ENCODE assay signal across 10 mouse cellular contexts in the genomic region with DNA sequence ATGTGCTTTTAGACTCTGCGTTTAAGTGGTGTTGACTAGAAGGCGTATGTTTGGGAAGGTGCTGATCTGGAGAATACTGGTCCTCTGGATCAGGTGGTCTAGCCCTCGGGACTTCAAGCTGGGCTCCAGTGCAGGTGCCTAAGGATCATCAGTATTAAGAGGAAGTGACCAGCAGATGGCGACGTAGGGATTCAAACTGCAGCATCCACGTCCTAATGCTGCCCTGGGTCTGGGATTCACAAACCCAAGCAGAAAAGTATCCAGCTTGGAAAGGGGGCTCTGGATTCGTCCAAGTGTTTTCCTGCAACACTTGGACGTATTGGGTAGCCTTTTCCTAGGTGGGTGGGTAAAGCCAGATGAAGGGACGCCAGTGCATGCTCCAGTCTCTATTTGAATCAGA.
DNase-seq lines count a peak whose midpoint lies in the region; ATAC-seq and TF ChIP-seq lines count a peak whose summit lies in the region.
"Had no signal": no experiment of that assay in that cellular context is flagged by ENCODE, and none has a peak within 500 bp of the region (broad histone marks: within the 10 kb centered on the region; RNA-seq: fewer than 3 reads in every experiment).

No protein-coding gene starts in this region.

- H3K27ac ChIP-seq in heart, embryonic 12.5 days (ENCODE audit: poor library complexity, severe bottlenecking), result no peak overlapping the region
- no peak overlapping the region for H3K27ac ChIP-seq in kidney, postnatal 0 days
- H3K27ac ChIP-seq in liver, embryonic 13.5 days, result no peak overlapping the region
- H3K27ac ChIP-seq: embryonic facial prominence, embryonic 12.5 days; macrophage had no signal

- H3K9ac ChIP-seq in heart, embryonic 12.5 days, result no peak overlapping the region
- no peak overlapping the region for H3K9ac ChIP-seq in kidney, postnatal 0 days (ENCODE audit: low read depth, low read length)
- no peak overlapping the region for H3K9ac ChIP-seq in liver, embryonic 13.5 days
- H3K9ac ChIP-seq: embryonic facial prominence, embryonic 12.5 days had no signal

- no peaks in the 10 kb centered on the region for H3K9me3 ChIP-seq in heart, embryonic 12.5 days (replicated peaks)
- no peaks in the 10 kb centered on the region for H3K9me3 ChIP-seq in kidney, postnatal 0 days (replicated peaks; ENCODE audit: low read length)
- H3K9me3 ChIP-seq in liver, embryonic 13.5 days (replicated peaks), result no peaks in the 10 kb centered on the region
- H3K9me3 ChIP-seq: embryonic facial prominence, embryonic 12.5 days had no signal

- H3K36me3 ChIP-seq in C2C12 (ENCODE audit: control insufficient read depth, insufficient read depth), result no peaks in the 10 kb centered on the region
- no peaks in the 10 kb centered on the region for H3K36me3 ChIP-seq in heart, embryonic 12.5 days
- H3K36me3 ChIP-seq in kidney, postnatal 0 days (ENCODE audit: insufficient read depth, low read length), result no peaks in the 10 kb centered on the region
- no peaks in the 10 kb centered on the region for H3K36me3 ChIP-seq in liver, embryonic 13.5 days
- H3K36me3 ChIP-seq: embryonic facial prominence, embryonic 12.5 days had no signal

- peak; percentile 41 for TF ChIP-seq CTCF in C2C12 (IDR thresholded peaks at IDR 0.05; ENCODE audit: control insufficient read depth, insufficient read depth, insufficient read length)
- peak; percentile 74 for TF ChIP-seq CTCF in kidney, postnatal 0 days (IDR thresholded peaks at IDR 0.05; ENCODE audit: low read depth)

- H3K4me1 ChIP-seq in heart, embryonic 12.5 days (replicated peaks), result 0 out of 2 replicates have a peak, but pooled peaks cover 4% of the 10 kb centered on the region
- no peaks in the 10 kb centered on the region for H3K4me1 ChIP-seq in kidney, postnatal 0 days (replicated peaks; ENCODE audit: insufficient read depth, low read length)
- H3K4me1 ChIP-seq in liver, embryonic 13.5 days (replicated peaks), result no peaks in the 10 kb centered on the region
- H3K4me1 ChIP-seq: embryonic facial prominence, embryonic 12.5 days had no signal

- no peak overlapping the region for H3ac ChIP-seq in C2C12 (ENCODE audit: control insufficient read depth, insufficient read length, low read depth)

- H3K4me3 ChIP-seq in C2C12 (ENCODE audit: insufficient read depth, poor library complexity, severe bottlenecking), result no peak overlapping the region
- H3K4me3 ChIP-seq in heart, embryonic 12.5 days, result no peak overlapping the region
- H3K4me3 ChIP-seq in kidney, postnatal 0 days (replicated peaks; ENCODE audit: low read depth, low read length), result no peak overlapping the region
- H3K4me3 ChIP-seq in liver, embryonic 13.5 days (replicated peaks), result no peak overlapping the region
- H3K4me3 ChIP-seq: embryonic facial prominence, embryonic 12.5 days had no signal

- H3K27me3 ChIP-seq in C2C12 (ENCODE audit: control insufficient read depth, insufficient read depth, insufficient read length), result no peaks in the 10 kb centered on the region
- H3K27me3 ChIP-seq in heart, embryonic 12.5 days (replicated peaks), result no peaks in the 10 kb centered on the region
- H3K27me3 ChIP-seq in kidney, postnatal 0 days (ENCODE audit: insufficient read depth, low read length), result no peaks in the 10 kb centered on the region
- no peaks in the 10 kb centered on the region for H3K27me3 ChIP-seq in liver, embryonic 13.5 days
- H3K27me3 ChIP-seq: embryonic facial prominence, embryonic 12.5 days had no signal

- H3K79me3 ChIP-seq in C2C12 (ENCODE audit: low read depth), result no peaks in the 10 kb centered on the region

- peak; percentile 77; the same call in 1 of the 2 replicates for ATAC-seq in heart, embryonic 12.5 days (ENCODE audit: insufficient number of reproducible peaks, low FRiP score)
- ATAC-seq in kidney, postnatal 0 days (replicated peaks; ENCODE audit: low FRiP score, low read depth), result peak; percentile 73
- no peak for ATAC-seq in liver, embryonic 13.5 days (ENCODE audit: low read depth)

- H3K4me2 ChIP-seq in heart, embryonic 12.5 days, result no peak overlapping the region
- H3K4me2 ChIP-seq in kidney, postnatal 0 days (ENCODE audit: low read length), result no peak overlapping the region
- no peak overlapping the region for H3K4me2 ChIP-seq in liver, embryonic 13.5 days
- H3K4me2 ChIP-seq: embryonic facial prominence, embryonic 12.5 days had no signal

- no peaks in the 10 kb centered on the region for H3K79me2 ChIP-seq in C2C12 (ENCODE audit: control insufficient read depth, insufficient read depth)

- WGBS in heart, embryonic 12.5 days, result 11% methylated on average over 9 of the region's 9 CpGs
- WGBS in kidney, postnatal 0 days, result 12% methylated on average over 9 of the region's 9 CpGs
- WGBS in liver, embryonic 13.5 days (ENCODE audit: insufficient replicate concordance), result 11% methylated on average over 9 of the region's 9 CpGs

- DNase-seq in adrenal gland, adult 8-10 months, result peak; percentile 21
- DNase-seq in embryo, embryonic 10.5 days (ENCODE audit: low spot score), result peak; percentile 86
- peak; percentile 86 for DNase-seq in kidney, postnatal 0 days (ENCODE audit: low spot score)
- peak; percentile 0 for DNase-seq in liver, embryonic 13.5 days
- peak; percentile 37 for DNase-seq in ovary, postnatal 14 days (ENCODE audit: low spot score)
- DNase-seq in thymus, adult 18-20 months, result no peak

TF ChIP-seq in C2C12, 6 proteins besides CTCF, POLR2A, EP300 and RAD21:
- TF ChIP-seq FOSL1 (IDR thresholded peaks at IDR 0.05; ENCODE audit: insufficient read depth, low read length, poor library complexity, severe bottlenecking), result no peak
- TF ChIP-seq USF1 (IDR thresholded peaks at IDR 0.05; ENCODE audit: low read depth), result no peak
- TF ChIP-seq MYOD1 (IDR thresholded peaks at IDR 0.05; ENCODE audit: control insufficient read depth, insufficient read length, low read depth), result no peak
- TF ChIP-seq MAX (IDR thresholded peaks at IDR 0.05), result no peak
- TF ChIP-seq CEBPB (IDR thresholded peaks at IDR 0.05; ENCODE audit: low read depth), result no peak
- no peak for TF ChIP-seq MYOG (IDR thresholded peaks at IDR 0.05; ENCODE audit: control insufficient read depth, extremely low read depth, insufficient read length)

Comparison
In these comparisons a context has a peak if more than half of its experiments do, and no peak if none do; other contexts are left out.
1. DNase-seq: peak in adrenal gland, adult 8-10 months (single experiment), embryo, embryonic 10.5 days (single experiment), kidney, postnatal 0 days (single experiment), liver, embryonic 13.5 days (single experiment) and ovary, postnatal 14 days (single experiment); none in thymus, adult 18-20 months (0 of 2).